Mouse (Mus musculus) liver, embryonic 14.5 days (tissue): ENCODE measurements around the gene Pirb. TPM values are rescaled to one million over a fixed set of nuclear protein-coding genes. Genes with fewer than 3 reads are reported as not detected.

Source experiments
- ATAC-seq: fragments of 200-750 bp; cut with Nextera tagmentation; 2 replicates; pipeline ENCODE4 v1.8.0; 2017; ENCODE audit warnings: moderate number of reproducible peaks, mild to moderate bottlenecking, moderate library complexity; ENCODE audit not compliant: insufficient read depth
- DNase-seq, 3 experiments: peaks; one replicate each; pipeline ENCODE4 v3.0.0-alpha.2; 2012 to 2013; ENCODE audit warnings: low read depth in 3 of 3, low spot score in 3 of 3
- H3K27ac ChIP-seq: fragments of 300-500 bp; sonication (generic); 2 replicates; pipeline ENCODE4 v1.5.1; 2014; ENCODE audit warnings: moderate library complexity, mild to moderate bottlenecking, control low read depth, inconsistent platforms
- H3K27me3 ChIP-seq: fragments of 300-500 bp; sonication (generic); 2 replicates; pipeline ENCODE4 v1.6.1; 2014; ENCODE audit warnings: mild to moderate bottlenecking, low read length, moderate library complexity; ENCODE audit not compliant: control insufficient read depth, insufficient read depth
- H3K36me3 ChIP-seq: fragments of 300-500 bp; sonication (generic); replicated peaks from 2 replicates; pipeline ENCODE4 v1.6.1; 2014; ENCODE audit warnings: low read depth; ENCODE audit not compliant: control insufficient read depth, insufficient read depth
- H3K4me1 ChIP-seq, 2 experiments: fragments of 200-500 bp in 1 of 2; fragments of 300-500 bp in 1 of 2; sonication (generic) in 1 of 2; replicated peaks; 2 replicates each; pipeline ENCODE4 v1.6.1; 2012 to 2014; ENCODE audit warnings: antibody characterized with exemption in 1 of 2, inconsistent platforms in 1 of 2, low read length in 1 of 2; ENCODE audit not compliant: control insufficient read depth in 2 of 2, insufficient read depth in 2 of 2
- H3K4me2 ChIP-seq: fragments of 300-500 bp; sonication (generic); 2 replicates; pipeline ENCODE4 v1.6.1; 2014; ENCODE audit warnings: low read depth, mild to moderate bottlenecking, control low read depth, moderate library complexity
- H3K4me3 ChIP-seq, 2 experiments: fragments of 200-500 bp in 1 of 2; fragments of 300-500 bp in 1 of 2; sonication (generic) in 1 of 2; 2 replicates each; pipeline ENCODE4 v1.5.1; 2012 to 2014; ENCODE audit warnings: low read depth in 2 of 2, low read length in 2 of 2, mild to moderate bottlenecking in 2 of 2, control low read depth in 1 of 2, inconsistent platforms in 1 of 2, moderate library complexity in 1 of 2; ENCODE audit not compliant: insufficient read depth in 1 of 2
- H3K9ac ChIP-seq: fragments of 300-500 bp; sonication (generic); replicated peaks from 2 replicates; pipeline ENCODE4 v1.6.1; 2014; ENCODE audit warnings: mild to moderate bottlenecking, control low read depth, moderate library complexity
- H3K9me3 ChIP-seq: fragments of 300-500 bp; sonication (generic); 2 replicates; pipeline ENCODE4 v1.6.1; 2016; ENCODE audit warnings: low read length, mixed read lengths; ENCODE audit not compliant: control insufficient read depth
- CTCF ChIP-seq: IDR thresholded peaks from 2 replicates; pipeline ENCODE4 v1.5.1; 2016; ENCODE audit warnings: antibody characterized with exemption, low read depth, control low read depth
- EP300 ChIP-seq: IDR thresholded peaks from 2 replicates; pipeline ENCODE4 v1.6.1; 2016; ENCODE audit warnings: antibody characterized with exemption, low read depth
- WGBS: fragments of 180-500 bp; shearing (Covaris S2); extraction: QIAGEN DNeasy Blood & Tissue Kit; methylation state at CpG from one replicate; pipeline ENCODE4 v1.1.7; 2014; ENCODE audit not compliant: insufficient replicate concordance; 5-methylcytosine and 5-hydroxymethylcytosine counted together
- polyA plus RNA-seq, 2 experiments: library from polyadenylated mRNA; depleted of rRNA in 1 of 2; stranded (reverse) in 1 of 2; unstranded in 1 of 2; fragments of >200 nt; fragmentation: Nextera tagmentation in 1 of 2; extraction: Ambion mirVana in 1 of 2; gene quantifications; 2 replicates each; pipeline versions ENCODE4 v1.2.1 to v1.2.3; 2012 to 2014

The Pirb gene
- polyA plus RNA-seq, 2 experiments: 1.6 to 2.2 TPM

DNA sequence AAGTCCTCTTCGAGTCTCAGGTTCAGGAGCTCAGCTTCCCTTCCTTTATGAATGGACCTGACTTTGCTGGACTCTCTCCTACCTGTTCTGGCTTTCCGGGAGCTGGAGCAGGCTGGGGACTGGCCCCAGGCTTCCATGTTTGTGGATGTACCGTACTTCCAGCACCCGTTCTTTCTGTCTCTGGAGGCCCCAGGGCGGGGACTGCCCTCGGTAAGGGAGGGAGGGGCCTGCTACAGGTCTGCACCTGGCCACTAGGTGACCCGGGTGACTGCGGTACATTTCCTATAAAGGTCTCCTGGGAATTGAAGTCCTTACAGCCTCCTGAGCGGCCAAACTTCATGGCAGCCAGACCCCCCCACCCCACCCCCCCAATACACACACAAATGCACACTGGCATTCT lies 42.8 kb downstream of the Pirb start, which contains the start of gene Tmc4:
Gene Tmc4, minus strand, starts transcription at position 212 of the 400 bp plus-strand sequence.
- no peaks in the 10 kb centered on the region for H3K27me3 ChIP-seq
- TF ChIP-seq EP300 (no peak), CTCF (no peak)
- DNase-seq (no peak), ATAC-seq (no peak)
- 62% methylated on average over 9 of the region's 9 CpGs for WGBS
- H3K9me3 ChIP-seq: no peaks in the 10 kb centered on the region
- no peak within 1 kb of the TSS for H3K4me3 ChIP-seq
- H3K4me1 ChIP-seq: no peaks in the 10 kb centered on the region
- H3K9ac ChIP-seq: no peak within 1 kb of the TSS
- no peak within 1 kb of the TSS for H3K4me2 ChIP-seq
- no peaks in the 10 kb centered on the region for H3K36me3 ChIP-seq
- H3K27ac ChIP-seq: no peak within 1 kb of the TSS

DNA sequence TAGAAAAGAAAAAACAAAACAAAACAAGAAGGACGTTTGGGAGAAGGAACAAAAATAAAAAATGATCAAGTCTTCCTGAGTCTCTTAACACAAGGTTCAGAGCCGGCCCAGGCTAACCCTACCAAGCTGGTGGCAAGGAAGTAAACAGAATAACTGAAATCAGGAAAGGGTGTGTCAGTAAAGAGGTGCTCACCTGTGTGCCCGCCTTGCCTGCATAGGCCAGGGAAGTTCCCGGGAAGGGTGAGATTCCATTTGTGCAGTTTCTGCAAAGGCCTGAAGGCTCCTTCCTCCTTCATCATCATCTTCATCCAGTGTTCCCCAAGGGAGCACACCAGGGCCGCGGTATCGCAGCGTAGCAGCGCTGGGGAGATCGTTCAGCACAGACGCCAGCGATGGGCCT lies 43.8 kb downstream of the Pirb start:
- TF ChIP-seq CTCF: no peak
- no peak for TF ChIP-seq EP300
- ATAC-seq: no peak
- Histone ChIP-seq H3K27ac (no peak overlapping the region), H3K4me2 (no peak overlapping the region), H3K4me3 (no peak overlapping the region), H3K36me3 (no peaks in the 10 kb centered on the region), H3K27me3 (no peaks in the 10 kb centered on the region), H3K9ac (no peak overlapping the region), H3K4me1 (no peaks in the 10 kb centered on the region), H3K9me3 (no peaks in the 10 kb centered on the region)
- DNase-seq: no peak
- WGBS: 81% methylated on average over 12 of the region's 12 CpGs

DNA sequence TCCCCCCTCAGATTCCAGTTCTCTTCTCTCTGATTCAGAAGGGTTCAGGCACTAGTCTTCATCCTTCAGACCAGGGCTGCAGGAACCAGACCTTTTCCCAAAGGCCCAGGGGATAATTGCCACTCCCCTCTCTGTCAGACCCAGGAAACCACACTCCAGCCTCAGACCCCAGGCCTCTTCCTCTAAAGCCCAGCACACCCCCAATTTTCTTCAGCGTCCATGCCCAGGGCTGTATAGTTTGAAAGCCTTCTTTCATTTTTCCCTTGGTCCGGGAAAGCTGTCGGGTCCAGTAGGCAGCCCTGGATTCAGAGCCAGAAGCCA lies 45.0 kb downstream of the Pirb start:
- H3K9me3 ChIP-seq: no peaks in the 10 kb centered on the region
- H3K27ac ChIP-seq: no peak overlapping the region
- H3K9ac ChIP-seq: no peak overlapping the region
- DNase-seq (no peak), ATAC-seq (no peak)
- H3K4me1 ChIP-seq: no peaks in the 10 kb centered on the region
- TF ChIP-seq EP300 (no peak), CTCF (no peak)
- 57% methylated on average over 3 of the region's 3 CpGs for WGBS
- no peaks in the 10 kb centered on the region for H3K27me3 ChIP-seq
- H3K36me3 ChIP-seq: no peaks in the 10 kb centered on the region
- H3K4me2 ChIP-seq: no peak overlapping the region
- H3K4me3 ChIP-seq: no peak overlapping the region

DNA sequence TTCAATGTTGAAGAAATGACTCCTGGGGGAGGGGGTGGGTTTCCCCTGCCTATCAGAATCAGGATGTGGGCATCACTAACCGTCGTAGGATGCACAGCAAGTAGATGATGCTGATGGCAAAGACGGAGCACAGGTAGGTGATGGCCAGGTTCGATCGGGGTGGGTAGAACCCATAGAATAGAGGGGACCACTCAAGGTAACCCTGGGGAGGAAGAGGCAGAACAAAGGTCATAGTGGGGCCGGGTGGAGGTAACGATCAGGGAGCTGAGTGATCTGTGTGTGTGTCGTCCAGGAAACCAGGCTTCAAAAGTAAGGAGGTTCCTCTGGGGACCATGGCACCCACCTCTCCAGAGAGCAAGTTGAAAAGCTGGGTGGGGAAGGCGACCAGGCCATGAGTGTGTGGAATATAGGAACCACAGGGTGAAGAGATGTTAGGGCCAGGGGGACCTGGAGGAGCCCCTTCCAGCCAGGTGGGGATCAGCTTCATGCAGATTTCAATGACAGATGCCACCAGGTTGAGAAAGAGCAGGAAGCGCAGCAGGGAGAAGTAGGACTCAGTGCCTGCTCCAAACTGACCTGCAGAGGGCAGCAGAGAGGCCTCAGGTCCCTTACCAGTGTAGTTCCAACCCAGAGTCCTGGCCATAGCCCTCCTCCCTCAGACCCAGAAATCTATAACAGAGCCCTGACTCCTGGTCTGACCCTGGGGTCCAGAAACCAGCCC lies 45.5 kb downstream of the Pirb start:
- no peak overlapping the region for H3K4me3 ChIP-seq
- no peak overlapping the region for H3K9ac ChIP-seq
- TF ChIP-seq EP300 (no peak), CTCF (peak; percentile 98)
- H3K27ac ChIP-seq: no peak overlapping the region
- WGBS: 46% methylated on average over 10 of the region's 10 CpGs
- no peaks in the 10 kb centered on the region for H3K27me3 ChIP-seq
- DNase-seq (peak; percentile 56 to 59 (median 57)), ATAC-seq (peak; percentile 80)
- no peaks in the 10 kb centered on the region for H3K36me3 ChIP-seq
- no peaks in the 10 kb centered on the region for H3K9me3 ChIP-seq
- H3K4me1 ChIP-seq: no peaks in the 10 kb centered on the region
- H3K4me2 ChIP-seq: no peak overlapping the region

DNA sequence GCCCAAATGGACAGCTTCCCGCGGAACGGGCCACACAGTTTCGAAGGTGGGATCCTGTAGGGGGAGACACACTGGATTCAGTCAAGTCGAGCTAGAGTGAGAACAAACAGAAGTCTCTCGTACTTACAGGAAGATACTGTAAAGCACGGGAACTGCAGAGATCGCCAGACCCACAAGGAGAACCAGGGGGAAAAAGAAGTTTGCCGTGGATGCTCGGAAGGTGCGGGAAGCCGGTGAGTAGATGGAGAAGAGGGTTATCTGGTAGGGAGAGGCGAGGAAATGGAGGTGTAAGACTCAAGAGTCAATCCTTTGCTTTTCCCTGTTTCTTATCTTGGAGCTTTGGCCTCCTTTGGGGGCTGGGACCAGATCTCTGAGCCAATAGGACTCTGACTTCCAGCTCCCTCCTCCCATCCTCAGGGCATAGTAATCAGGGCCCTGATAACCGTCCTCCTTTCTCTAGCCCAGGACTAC lies 53.2 kb downstream of the Pirb start:
- Histone ChIP-seq H3K4me3 (peak overlapping the region; percentile 67 to 79), H3K27me3 (no peaks in the 10 kb centered on the region), H3K9me3 (no peaks in the 10 kb centered on the region), H3K9ac (peak overlapping the region; percentile 64), H3K36me3 (peaks cover 10% of the 10 kb centered on the region), H3K4me1 (peaks cover 20 to 22% of the 10 kb centered on the region in 2 experiments), H3K27ac (peak overlapping the region; percentile 78), H3K4me2 (peak overlapping the region; percentile 96)
- ATAC-seq (peak; percentile 25), DNase-seq (peak; percentile 24 to 68 (median 46))
- WGBS: 22% methylated on average over 14 of the region's 14 CpGs
- TF ChIP-seq EP300: no peak
- peak; percentile 43 for TF ChIP-seq CTCF
